Mouse (Mus musculus): Measurements from ENCODE around the gene Adora3. TPM values are rescaled to one million over a fixed set of nuclear protein-coding genes. Genes with fewer than 3 reads are reported as not detected.
"Not testable (repeated sequence)": the region's sequence is repeated elsewhere in the genome, so short reads cannot be mapped to it uniquely, and the experiment has no call there.

Adora3 gene
- polyA plus RNA-seq, 1 experiment from 2014 or later: 3.0 TPM

DNA sequence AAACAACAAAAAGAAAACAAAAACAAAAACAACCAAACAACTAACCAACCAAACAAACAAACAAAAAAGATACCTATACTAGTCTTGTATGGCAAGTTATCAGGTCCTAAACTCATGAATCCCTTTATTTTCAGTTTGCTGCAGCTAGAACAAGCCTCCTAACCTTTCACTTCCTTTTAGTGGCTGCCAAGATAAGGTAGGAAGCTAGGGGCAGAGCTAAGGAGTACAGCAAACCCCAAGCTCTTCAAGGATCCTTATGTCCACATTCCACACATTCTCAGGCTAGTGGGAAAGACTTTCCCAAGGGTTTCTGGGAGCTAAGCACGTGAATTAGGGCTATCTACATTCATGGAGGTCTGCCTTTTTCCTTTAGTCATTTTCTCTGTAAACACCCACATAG, 44.6 kb downstream of the Adora3 start:
- Histone ChIP-seq H3K36me3 (ENCODE audit: control insufficient read depth, insufficient read depth, low read length) (no peaks in the 10 kb centered on the region), H3K4me2 (ENCODE audit: low read depth, low read length) (no peak overlapping the region), H3K4me1 (ENCODE audit: control insufficient read depth, insufficient read depth, low read length) (no peaks in the 10 kb centered on the region), H3K27ac (replicated peaks; ENCODE audit: low read depth, low read length) (no peak overlapping the region), H3K9ac (ENCODE audit: low read depth, low read length) (no peak overlapping the region), H3K27me3 (replicated peaks; ENCODE audit: control insufficient read depth, insufficient read depth, low read length) (no peaks in the 10 kb centered on the region), H3K9me3 (ENCODE audit: control insufficient read depth, low read length) (no peaks in the 10 kb centered on the region), H3K4me3 (ENCODE audit: low read depth, low read length) (no peak overlapping the region)
- WGBS: 33% methylated on average over 1 of the region's 1 CpGs
- DNase-seq (ENCODE audit: low spot score) (no peak), ATAC-seq (ENCODE audit: low read depth) (no peak)

DNA sequence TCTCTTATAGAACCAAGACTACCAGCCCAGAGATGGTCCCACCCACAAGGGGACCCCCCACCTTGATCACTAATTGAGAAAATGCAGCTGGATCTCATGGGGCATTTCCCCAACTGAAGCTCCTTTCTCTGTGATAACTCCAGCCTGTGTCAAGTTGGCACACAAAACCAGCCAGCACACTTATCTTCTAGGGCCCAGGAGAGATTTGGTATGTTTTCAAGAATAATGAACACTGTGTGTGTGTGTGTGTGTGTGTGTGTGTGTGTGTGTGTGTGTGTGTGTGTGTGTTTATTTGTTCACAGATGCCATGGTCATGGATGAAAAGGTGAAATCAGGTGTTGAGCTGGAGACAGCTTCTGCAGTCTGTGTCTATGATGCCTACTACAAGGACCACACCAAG, 45.8 kb downstream of the Adora3 start:
- DNase-seq (ENCODE audit: low spot score); H3K27me3 ChIP-seq (replicated peaks; ENCODE audit: control insufficient read depth, insufficient read depth, low read length); H3K9ac ChIP-seq (ENCODE audit: low read depth, low read length); H3K4me1 ChIP-seq (ENCODE audit: control insufficient read depth, insufficient read depth, low read length); H3K27ac ChIP-seq (replicated peaks; ENCODE audit: low read depth, low read length); H3K9me3 ChIP-seq (ENCODE audit: control insufficient read depth, low read length); H3K4me2 ChIP-seq (ENCODE audit: low read depth, low read length); ATAC-seq (ENCODE audit: low read depth); H3K36me3 ChIP-seq (ENCODE audit: control insufficient read depth, insufficient read depth, low read length); H3K4me3 ChIP-seq (ENCODE audit: low read depth, low read length): not testable (repeated sequence)

DNA sequence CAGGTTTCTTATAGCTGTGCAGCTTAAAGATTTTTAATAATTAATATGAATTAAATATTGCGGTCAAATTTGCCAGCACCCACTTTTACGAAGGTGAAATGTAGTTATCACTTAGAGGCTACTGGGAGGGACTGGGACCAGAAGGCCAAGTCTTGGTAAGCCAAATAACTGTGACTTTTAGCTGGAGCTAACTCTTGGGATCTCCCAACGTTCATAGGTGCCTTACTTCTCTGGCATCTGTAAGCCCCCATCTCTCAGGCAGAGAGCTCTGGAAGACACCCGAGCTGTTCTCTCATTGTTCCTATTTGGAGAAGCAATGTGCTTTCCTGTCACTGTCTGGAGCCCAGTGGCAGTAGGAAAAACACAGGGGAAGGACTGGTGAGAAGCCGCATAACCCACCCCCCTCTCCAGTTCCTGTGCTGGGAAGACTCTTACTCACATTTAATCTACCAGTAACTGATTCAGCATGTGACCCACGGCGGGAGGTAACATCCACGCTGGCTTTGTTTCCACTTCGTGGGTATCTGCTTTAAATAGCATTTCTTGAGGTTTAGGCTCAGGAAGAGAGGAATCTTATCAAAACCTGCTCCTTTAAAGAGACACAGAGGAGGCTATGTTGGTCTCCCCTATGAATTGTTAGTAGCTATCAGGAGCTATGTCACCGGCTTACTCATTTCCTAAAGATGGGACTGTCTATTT, 47.1 kb downstream of the Adora3 start:
- WGBS: 48% methylated on average over 10 of the region's 10 CpGs
- H3K27ac ChIP-seq (replicated peaks; ENCODE audit: low read depth, low read length): no peak overlapping the region
- no peaks in the 10 kb centered on the region for H3K27me3 ChIP-seq (replicated peaks; ENCODE audit: control insufficient read depth, insufficient read depth, low read length)
- DNase-seq (ENCODE audit: low spot score): no peak
- no peaks in the 10 kb centered on the region for H3K4me1 ChIP-seq (ENCODE audit: control insufficient read depth, insufficient read depth, low read length)
- no peaks in the 10 kb centered on the region for H3K9me3 ChIP-seq (ENCODE audit: control insufficient read depth, low read length)
- H3K9ac ChIP-seq (ENCODE audit: low read depth, low read length): no peak overlapping the region
- H3K4me2 ChIP-seq (ENCODE audit: low read depth, low read length): no peak overlapping the region
- H3K36me3 ChIP-seq (ENCODE audit: control insufficient read depth, insufficient read depth, low read length): no peaks in the 10 kb centered on the region
- ATAC-seq (ENCODE audit: low read depth): no peak
- no peak overlapping the region for H3K4me3 ChIP-seq (ENCODE audit: low read depth, low read length)

DNA sequence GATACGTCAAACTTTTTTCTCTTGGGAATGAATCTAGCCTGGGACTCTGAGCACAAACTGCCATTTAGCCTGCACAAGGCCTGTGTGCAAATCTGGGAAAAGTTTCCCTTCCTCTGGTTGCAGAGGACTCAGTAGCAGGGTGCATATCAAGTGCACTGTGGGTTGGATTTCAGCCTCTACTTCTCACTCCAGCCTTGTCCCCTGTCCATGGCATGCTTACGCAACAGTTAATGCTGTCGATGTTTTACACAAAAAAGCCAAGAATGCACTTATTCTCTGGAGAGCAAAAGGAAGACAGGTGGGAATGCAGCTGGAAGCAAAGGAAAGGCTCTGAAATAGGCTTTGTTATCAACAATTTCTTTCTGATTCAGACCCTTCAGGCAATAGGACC, 47.7 kb downstream of the Adora3 start:
- no peaks in the 10 kb centered on the region for H3K27me3 ChIP-seq (replicated peaks; ENCODE audit: control insufficient read depth, insufficient read depth, low read length)
- DNase-seq (ENCODE audit: low spot score): no peak
- H3K9ac ChIP-seq (ENCODE audit: low read depth, low read length): no peak overlapping the region
- no peak for ATAC-seq (ENCODE audit: low read depth)
- H3K4me1 ChIP-seq (ENCODE audit: control insufficient read depth, insufficient read depth, low read length): no peaks in the 10 kb centered on the region
- no peaks in the 10 kb centered on the region for H3K36me3 ChIP-seq (ENCODE audit: control insufficient read depth, insufficient read depth, low read length)
- H3K4me2 ChIP-seq (ENCODE audit: low read depth, low read length): no peak overlapping the region
- no peak overlapping the region for H3K27ac ChIP-seq (replicated peaks; ENCODE audit: low read depth, low read length)
- no peaks in the 10 kb centered on the region for H3K9me3 ChIP-seq (ENCODE audit: control insufficient read depth, low read length)
- 54% methylated on average over 3 of the region's 3 CpGs for WGBS
- no peak overlapping the region for H3K4me3 ChIP-seq (ENCODE audit: low read depth, low read length)

DNA sequence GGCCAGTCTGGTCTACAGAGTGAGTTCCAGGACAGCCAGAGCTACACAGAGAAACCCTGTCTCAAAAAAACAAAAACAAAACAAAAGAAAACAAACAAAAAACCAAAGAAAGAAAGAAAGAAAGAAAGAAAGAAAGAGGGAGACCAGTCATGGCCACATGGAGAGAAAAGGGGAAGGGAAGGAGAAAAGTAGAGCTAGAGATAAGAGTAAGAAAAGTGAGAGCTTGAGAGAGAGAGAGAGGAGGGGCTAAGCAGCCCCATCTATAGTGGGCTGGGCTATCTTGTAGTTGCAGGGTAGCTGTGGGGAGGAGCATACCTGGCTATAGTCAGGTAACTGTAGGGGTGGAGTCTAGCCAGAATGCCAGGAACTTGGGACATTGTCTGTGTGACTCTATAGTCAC, 50.1 kb downstream of the Adora3 start:
- H3K27ac ChIP-seq (replicated peaks; ENCODE audit: low read depth, low read length); H3K4me2 ChIP-seq (ENCODE audit: low read depth, low read length); H3K9me3 ChIP-seq (ENCODE audit: control insufficient read depth, low read length); H3K36me3 ChIP-seq (ENCODE audit: control insufficient read depth, insufficient read depth, low read length); ATAC-seq (ENCODE audit: low read depth); H3K4me1 ChIP-seq (ENCODE audit: control insufficient read depth, insufficient read depth, low read length); H3K27me3 ChIP-seq (replicated peaks; ENCODE audit: control insufficient read depth, insufficient read depth, low read length); H3K4me3 ChIP-seq (ENCODE audit: low read depth, low read length); DNase-seq (ENCODE audit: low spot score); H3K9ac ChIP-seq (ENCODE audit: low read depth, low read length): not testable (repeated sequence)

DNA sequence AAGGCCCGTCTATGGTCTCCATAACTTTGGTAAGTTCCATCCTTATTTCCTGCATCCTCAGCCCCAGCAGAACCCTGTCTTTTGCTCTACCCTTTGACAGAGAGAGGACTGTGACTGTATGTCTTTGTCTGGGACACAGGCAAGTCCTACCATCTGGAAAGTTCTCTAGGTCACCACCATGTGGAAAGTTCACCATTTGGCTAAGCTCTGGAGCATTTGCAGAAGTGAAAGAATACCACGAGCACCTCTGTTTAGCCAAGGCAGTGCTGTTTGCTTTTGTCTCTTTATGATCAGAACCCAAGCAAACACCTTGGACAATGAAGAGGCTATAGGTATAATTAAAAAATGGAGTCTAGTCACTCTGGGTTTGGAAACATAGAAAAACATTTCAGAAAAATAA, 51.3 kb downstream of the Adora3 start:
- Histone ChIP-seq H3K9me3 (ENCODE audit: control insufficient read depth, low read length) (no peaks in the 10 kb centered on the region), H3K9ac (ENCODE audit: low read depth, low read length) (no peak overlapping the region), H3K27me3 (replicated peaks; ENCODE audit: control insufficient read depth, insufficient read depth, low read length) (no peaks in the 10 kb centered on the region), H3K36me3 (ENCODE audit: control insufficient read depth, insufficient read depth, low read length) (no peaks in the 10 kb centered on the region), H3K27ac (replicated peaks; ENCODE audit: low read depth, low read length) (no peak overlapping the region), H3K4me3 (ENCODE audit: low read depth, low read length) (no peak overlapping the region), H3K4me1 (ENCODE audit: control insufficient read depth, insufficient read depth, low read length) (no peaks in the 10 kb centered on the region), H3K4me2 (ENCODE audit: low read depth, low read length) (no peak overlapping the region)
- no peak for DNase-seq (ENCODE audit: low spot score)
- WGBS: 75% methylated on average over 2 of the region's 2 CpGs
- no peak for ATAC-seq (ENCODE audit: low read depth)

DNA sequence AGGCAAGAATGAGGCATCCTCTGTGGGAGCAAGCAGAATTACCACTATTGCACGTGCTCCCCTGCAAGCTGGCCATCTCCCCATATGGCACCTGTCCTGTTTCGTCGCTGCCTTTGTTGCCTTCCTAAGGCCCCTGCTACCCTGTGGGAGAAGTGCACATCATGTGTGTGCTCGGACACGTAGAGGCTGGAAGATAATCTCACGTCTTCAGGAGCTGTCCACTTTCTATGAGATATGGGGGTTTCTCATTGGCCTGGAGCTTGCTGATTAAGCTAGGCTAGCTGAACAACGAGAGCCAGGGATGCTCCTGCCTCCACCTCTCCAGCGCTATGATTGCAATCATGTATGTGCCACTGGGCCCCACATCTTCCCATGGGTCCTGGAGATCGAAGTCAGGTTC, 54.0 kb downstream of the Adora3 start:
- DNase-seq (ENCODE audit: low spot score): no peak
- no peaks in the 10 kb centered on the region for H3K27me3 ChIP-seq (replicated peaks; ENCODE audit: control insufficient read depth, insufficient read depth, low read length)

DNA sequence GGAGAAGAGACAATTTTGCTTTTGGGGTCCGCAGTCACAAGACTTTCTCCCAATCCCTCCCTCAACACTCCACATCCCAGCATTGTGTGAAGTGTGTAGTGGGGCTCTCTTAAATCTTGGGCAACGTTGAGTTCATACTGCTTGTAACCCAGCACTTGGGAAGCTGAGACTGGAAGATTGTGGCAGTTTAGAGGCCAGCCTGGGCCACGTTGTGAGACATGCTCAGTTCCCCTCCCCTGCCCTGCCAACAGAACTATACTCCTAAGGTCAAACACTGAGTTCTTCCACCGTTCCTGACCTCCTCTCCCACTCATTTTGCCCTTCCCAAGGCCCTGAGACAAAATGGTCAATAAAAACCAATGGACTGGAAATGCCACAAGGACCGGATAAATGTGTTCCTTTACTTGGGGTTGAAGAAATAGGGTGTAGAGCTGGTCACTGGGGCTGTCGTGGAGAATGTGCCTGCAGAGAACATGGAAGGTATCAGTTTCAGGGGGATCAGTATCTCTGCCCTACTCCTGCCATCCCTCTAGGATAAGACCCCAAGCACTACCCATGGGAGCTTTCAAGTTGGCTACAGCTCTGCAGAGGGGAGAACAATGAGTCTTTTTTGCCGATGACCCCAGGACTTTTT, 57.0 kb downstream of the Adora3 start:
- no peak overlapping the region for H3K4me2 ChIP-seq (ENCODE audit: low read depth, low read length)
- ATAC-seq (ENCODE audit: low read depth) (no peak), DNase-seq (ENCODE audit: low spot score) (no peak)
- no peaks in the 10 kb centered on the region for H3K9me3 ChIP-seq (ENCODE audit: control insufficient read depth, low read length)
- H3K36me3 ChIP-seq (ENCODE audit: control insufficient read depth, insufficient read depth, low read length): no peaks in the 10 kb centered on the region
- H3K27ac ChIP-seq (replicated peaks; ENCODE audit: low read depth, low read length): no peak overlapping the region
- 78% methylated on average over 7 of the region's 7 CpGs for WGBS
- H3K9ac ChIP-seq (ENCODE audit: low read depth, low read length): no peak overlapping the region
- H3K4me1 ChIP-seq (ENCODE audit: control insufficient read depth, insufficient read depth, low read length): no peaks in the 10 kb centered on the region
- H3K4me3 ChIP-seq (ENCODE audit: low read depth, low read length): no peak overlapping the region
- no peaks in the 10 kb centered on the region for H3K27me3 ChIP-seq (replicated peaks; ENCODE audit: control insufficient read depth, insufficient read depth, low read length)

More for the DNA sequence above, 54.0 kb downstream of the Adora3 start:
- Histone ChIP-seq H3K4me2 (ENCODE audit: low read depth, low read length) (no peak overlapping the region), H3K36me3 (ENCODE audit: control insufficient read depth, insufficient read depth, low read length) (no peaks in the 10 kb centered on the region), H3K9ac (ENCODE audit: low read depth, low read length) (no peak overlapping the region), H3K4me3 (ENCODE audit: low read depth, low read length) (no peak overlapping the region), H3K27ac (replicated peaks; ENCODE audit: low read depth, low read length) (no peak overlapping the region), H3K4me1 (ENCODE audit: control insufficient read depth, insufficient read depth, low read length) (no peaks in the 10 kb centered on the region), H3K9me3 (ENCODE audit: control insufficient read depth, low read length) (no peaks in the 10 kb centered on the region)
- no peak for ATAC-seq (ENCODE audit: low read depth)
- WGBS: 82% methylated on average over 9 of the region's 9 CpGs

DNA sequence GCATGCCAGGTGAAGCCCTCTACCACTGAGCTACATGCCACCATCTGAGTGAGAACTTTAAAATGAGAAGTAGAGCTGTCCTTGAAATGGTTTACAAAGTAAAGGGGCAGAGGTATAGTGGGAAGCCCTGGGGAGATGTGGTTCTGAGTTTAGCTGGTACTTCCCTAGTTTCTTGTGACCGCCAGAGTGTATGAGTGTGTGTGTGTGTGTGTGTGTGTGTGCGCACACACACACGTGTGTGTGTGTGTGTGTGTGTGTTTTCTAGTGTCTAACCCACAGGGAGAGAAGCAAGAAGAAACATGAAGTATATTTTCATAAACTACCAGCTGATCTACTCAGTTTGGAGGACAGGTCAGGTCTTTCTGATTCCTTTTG, 57.5 kb downstream of the Adora3 start:
- Histone ChIP-seq H3K9ac (ENCODE audit: low read depth, low read length) (no peak overlapping the region), H3K36me3 (ENCODE audit: control insufficient read depth, insufficient read depth, low read length) (no peaks in the 10 kb centered on the region), H3K9me3 (ENCODE audit: control insufficient read depth, low read length) (no peaks in the 10 kb centered on the region), H3K27me3 (replicated peaks; ENCODE audit: control insufficient read depth, insufficient read depth, low read length) (no peaks in the 10 kb centered on the region), H3K4me1 (ENCODE audit: control insufficient read depth, insufficient read depth, low read length) (no peaks in the 10 kb centered on the region), H3K4me2 (ENCODE audit: low read depth, low read length) (no peak overlapping the region), H3K27ac (replicated peaks; ENCODE audit: low read depth, low read length) (no peak overlapping the region), H3K4me3 (ENCODE audit: low read depth, low read length) (no peak overlapping the region)
- ATAC-seq (ENCODE audit: low read depth) (no peak), DNase-seq (ENCODE audit: low spot score) (no peak)
- WGBS: 87% methylated on average over 3 of the region's 3 CpGs

Data from embryonic facial prominence, embryonic 14.5 days (tissue).